ENCODE assay signal across 7 mouse cellular contexts in the genomic region with DNA sequence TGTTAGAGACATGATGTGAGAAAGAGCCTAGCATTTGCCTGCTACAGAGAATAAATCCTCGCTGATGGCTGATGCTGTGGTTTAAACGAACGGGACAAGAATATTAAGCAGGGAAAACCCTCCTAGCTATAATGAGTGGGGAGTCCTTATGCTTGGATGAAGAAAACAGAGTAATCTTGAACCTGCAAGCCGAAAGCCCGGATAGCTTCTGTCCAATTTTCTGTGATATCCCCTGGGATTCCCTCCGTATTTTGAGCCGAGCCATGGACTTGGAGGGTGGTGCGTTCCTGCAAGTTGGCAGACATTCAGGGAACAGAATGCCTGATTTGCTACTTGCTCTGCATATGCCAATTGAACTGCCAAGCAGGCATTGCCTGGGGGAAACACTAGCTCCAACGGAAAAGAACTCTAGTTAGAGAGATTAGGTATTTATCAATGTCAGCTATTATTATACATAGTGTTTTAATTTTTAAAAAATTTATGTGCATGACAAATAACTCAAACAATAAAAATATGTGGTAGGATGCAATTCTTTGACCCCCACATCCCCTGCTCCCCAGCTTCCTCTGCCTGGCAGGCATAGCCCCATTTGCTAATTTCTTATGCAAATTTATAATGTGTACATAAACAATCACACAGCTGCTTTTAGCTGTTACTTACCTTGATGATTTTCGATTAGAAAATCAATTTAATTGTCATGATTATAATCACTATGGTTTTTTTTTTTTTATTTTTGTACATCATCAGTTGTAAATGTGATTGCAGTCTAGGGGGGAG.
DNase-seq lines count a peak whose midpoint lies in the region.

No protein-coding gene starts in this region.

- DNase-seq in 3T3-L1 (ENCODE audit: low read depth, low spot score): peak; percentile 31
- peak; percentile 81 for DNase-seq in adipocyte (ENCODE audit: low spot score)
- DNase-seq in frontal cortex, adult 2 months (ENCODE audit: extremely low spot score in 1 of 2, low spot score in 1 of 2): peak; percentile 19 to 73
- DNase-seq in left cerebral cortex, adult 18-20 months (ENCODE audit: low spot score in 2 of 2): peak; percentile 43 to 46
- DNase-seq in right cerebral cortex, postnatal 4 days: peak; percentile 43
- DNase-seq in testis, postnatal 10 days (ENCODE audit: low spot score): no peak
- no peak for DNase-seq in urinary bladder, postnatal 14 days (ENCODE audit: low spot score)

Comparison
In these comparisons a context has a peak if more than half of its experiments do, and no peak if none do; other contexts are left out.
1. DNase-seq: peak in 3T3-L1 (single experiment), adipocyte (single experiment), frontal cortex, adult 2 months (2 of 2), left cerebral cortex, adult 18-20 months (2 of 2) and right cerebral cortex, postnatal 4 days (single experiment); none in testis, postnatal 10 days (single experiment) and urinary bladder, postnatal 14 days (single experiment).